Mouse (Mus musculus) forebrain, postnatal 0 days (tissue): Measurements from ENCODE around the gene Btg2. TPM values are rescaled to one million over a fixed set of nuclear protein-coding genes. Genes with fewer than 3 reads are reported as not detected.

Source experiments
- ATAC-seq: fragments of 200-750 bp; cut with Nextera tagmentation; 2 replicates; pipeline ENCODE4 v1.8.0; 2017; ENCODE audit warnings: mild to moderate bottlenecking, moderate library complexity
- DNase-seq: peaks from one replicate; pipeline ENCODE4 v3.0.0-alpha.2; 2015
- H3K27ac ChIP-seq: fragments of 300-500 bp; sonication (generic); 2 replicates; pipeline ENCODE4 v1.5.1; 2014; ENCODE audit warnings: low read depth, mild to moderate bottlenecking, antibody characterized with exemption, low read length, moderate library complexity, mixed read lengths
- H3K27me3 ChIP-seq: fragments of 300-500 bp; sonication (generic); 2 replicates; pipeline ENCODE4 v1.6.1; 2014; ENCODE audit warnings: mild to moderate bottlenecking, low read length, mixed read lengths; ENCODE audit not compliant: insufficient read depth
- H3K36me3 ChIP-seq: fragments of 300-500 bp; sonication (generic); 2 replicates; pipeline ENCODE4 v1.6.1; 2014; ENCODE audit warnings: mild to moderate bottlenecking, moderate library complexity; ENCODE audit not compliant: insufficient read depth
- H3K4me1 ChIP-seq: fragments of 300-500 bp; sonication (generic); 2 replicates; pipeline ENCODE4 v1.6.1; 2014; ENCODE audit warnings: antibody characterized with exemption; ENCODE audit not compliant: insufficient read depth
- H3K4me2 ChIP-seq: fragments of 300-500 bp; sonication (generic); 2 replicates; pipeline ENCODE4 v1.6.1; 2014; ENCODE audit warnings: low read depth, mild to moderate bottlenecking, moderate library complexity
- H3K4me3 ChIP-seq: fragments of 300-500 bp; sonication (generic); 2 replicates; pipeline ENCODE4 v1.5.1; 2014; ENCODE audit warnings: low read depth, low read length, mixed read lengths
- H3K9ac ChIP-seq: fragments of 300-500 bp; sonication (generic); 2 replicates; pipeline ENCODE4 v1.6.1; 2014; ENCODE audit warnings: mild to moderate bottlenecking
- H3K9me3 ChIP-seq: fragments of 300-500 bp; sonication (generic); 2 replicates; pipeline ENCODE4 v1.6.1; 2016; ENCODE audit warnings: low read length
- CTCF ChIP-seq: sonication (generic); IDR thresholded peaks from 2 replicates; pipeline ENCODE4 v1.5.1; 2016; ENCODE audit warnings: antibody characterized with exemption, control low read depth, low read depth
- WGBS: fragments of 180-500 bp; shearing (Covaris S2); extraction: QIAGEN DNeasy Blood & Tissue Kit; methylation state at CpG from one replicate; pipeline ENCODE4 v1.1.7; 2014; 5-methylcytosine and 5-hydroxymethylcytosine counted together
- polyA plus RNA-seq: library from polyadenylated mRNA; unstranded; fragments of >200 nt; fragmentation: Nextera tagmentation; extraction: Ambion mirVana; gene quantifications from 2 replicates; pipeline ENCODE4 v1.2.1, GENCODE M21; 2015
- total RNA-seq: library from RNA; depleted of rRNA; stranded (reverse); fragments of >200 nt; gene quantifications from 2 replicates; pipeline ENCODE4 v1.2.3, GENCODE M21; 2014

Gene Btg2
- total and polyA plus RNA-seq, 2 experiments from 2014 or later: 11.9 to 12.0 TPM

- H3K4me1 ChIP-seq: peaks cover 17% of the 10 kb centered on the region
- DNase-seq (peak; percentile 90), ATAC-seq (peak; percentile 88)
- 3% methylated on average over 43 of the region's 43 CpGs for WGBS
- peak overlapping the region; percentile 77 for H3K27ac ChIP-seq
- no peak for TF ChIP-seq CTCF
- no peaks in the 10 kb centered on the region for H3K27me3 ChIP-seq
- H3K9me3 ChIP-seq: no peaks in the 10 kb centered on the region
- no peaks in the 10 kb centered on the region for H3K36me3 ChIP-seq
- peak overlapping the region; percentile 61 for H3K9ac ChIP-seq
- H3K4me2 ChIP-seq: peak overlapping the region; percentile 83
- H3K4me3 ChIP-seq: peak overlapping the region; percentile 40
Measured at GRCm38 (mm10) chr1:134092852-134093770, 14.2 kb upstream of the Btg2 start.

- Histone ChIP-seq H3K36me3 (no peaks in the 10 kb centered on the region), H3K27ac (peak overlapping the region; percentile 77), H3K9ac (peak overlapping the region; percentile 61), H3K9me3 (no peaks in the 10 kb centered on the region), H3K4me3 (peak overlapping the region; percentile 40), H3K4me1 (peaks cover 17% of the 10 kb centered on the region), H3K27me3 (no peaks in the 10 kb centered on the region), H3K4me2 (peak overlapping the region; percentile 83)
- TF ChIP-seq CTCF: no peak
- WGBS: 32% methylated on average over 6 of the region's 6 CpGs
- no peak for DNase-seq
- ATAC-seq: no peak
Measured at GRCm38 (mm10) chr1:134092368-134092767, 13.4 kb upstream of the Btg2 start.

GRCm38 (mm10) chr1:134091851-134092250 is 12.9 kb upstream of the Btg2 start:
- 91% methylated on average over 3 of the region's 3 CpGs for WGBS

GRCm38 (mm10) chr1:134089074-134089473 is 10.2 kb upstream of the Btg2 start:
- TF ChIP-seq CTCF: no peak
- H3K4me2 ChIP-seq: no peak overlapping the region
- no peaks in the 10 kb centered on the region for H3K9me3 ChIP-seq
- no peaks in the 10 kb centered on the region for H3K36me3 ChIP-seq
- ATAC-seq: no peak
- no peak overlapping the region for H3K9ac ChIP-seq
- 88% methylated on average over 7 of the region's 7 CpGs for WGBS
- H3K4me1 ChIP-seq: peaks cover 13% of the 10 kb centered on the region
- H3K27me3 ChIP-seq: no peaks in the 10 kb centered on the region
- H3K4me3 ChIP-seq: no peak overlapping the region
- no peak for DNase-seq
- H3K27ac ChIP-seq: no peak overlapping the region

More at GRCm38 (mm10) chr1:134091851-134092250, 12.9 kb upstream of the Btg2 start:
- no peak overlapping the region for H3K4me3 ChIP-seq
- H3K9ac ChIP-seq: no peak overlapping the region
- H3K36me3 ChIP-seq: no peaks in the 10 kb centered on the region
- ATAC-seq: no peak
- no peak overlapping the region for H3K4me2 ChIP-seq
- TF ChIP-seq CTCF: no peak
- H3K27ac ChIP-seq: no peak overlapping the region
- no peak for DNase-seq
- no peaks in the 10 kb centered on the region for H3K27me3 ChIP-seq
- no peaks in the 10 kb centered on the region for H3K9me3 ChIP-seq
- H3K4me1 ChIP-seq: peaks cover 14% of the 10 kb centered on the region

GRCm38 (mm10) chr1:134086811-134087398 is 8.0 kb upstream of the Btg2 start:
- H3K9ac ChIP-seq: 0 out of 2 replicates have a peak overlapping the region, but pooled peaks have one; percentile 10
- H3K4me3 ChIP-seq: no peak overlapping the region
- no peak overlapping the region for H3K27ac ChIP-seq
- H3K36me3 ChIP-seq: no peaks in the 10 kb centered on the region
- H3K4me2 ChIP-seq: no peak overlapping the region
- H3K4me1 ChIP-seq: peaks cover 3% of the 10 kb centered on the region; the same call in 1 of the 2 replicates
- ATAC-seq: no peak
- no peaks in the 10 kb centered on the region for H3K27me3 ChIP-seq
- no peaks in the 10 kb centered on the region for H3K9me3 ChIP-seq
- DNase-seq: no peak
- no peak for TF ChIP-seq CTCF
- 61% methylated on average over 16 of the region's 16 CpGs for WGBS

GRCm38 (mm10) chr1:134086017-134086416 is 7.1 kb upstream of the Btg2 start:
- H3K4me2 ChIP-seq: no peak overlapping the region
- no peaks in the 10 kb centered on the region for H3K36me3 ChIP-seq
- no peak overlapping the region for H3K27ac ChIP-seq
- no peak overlapping the region for H3K4me3 ChIP-seq
- DNase-seq (no peak), ATAC-seq (no peak)
- no peaks in the 10 kb centered on the region for H3K9me3 ChIP-seq
- H3K9ac ChIP-seq: no peak overlapping the region
- H3K27me3 ChIP-seq: no peaks in the 10 kb centered on the region
- no peak for TF ChIP-seq CTCF
- H3K4me1 ChIP-seq: peaks cover 3% of the 10 kb centered on the region; the same call in 1 of the 2 replicates
- 31% methylated on average over 3 of the region's 3 CpGs for WGBS

GRCm38 (mm10) chr1:134084128-134084527 is 5.2 kb upstream of the Btg2 start:
- Histone ChIP-seq H3K36me3 (no peaks in the 10 kb centered on the region), H3K4me2 (no peak overlapping the region), H3K27me3 (no peaks in the 10 kb centered on the region), H3K9ac (no peak overlapping the region), H3K4me3 (no peak overlapping the region), H3K27ac (no peak overlapping the region), H3K4me1 (peaks cover 3% of the 10 kb centered on the region; the same call in 1 of the 2 replicates), H3K9me3 (no peaks in the 10 kb centered on the region)
- DNase-seq (no peak), ATAC-seq (no peak)
- 62% methylated on average over 3 of the region's 3 CpGs for WGBS
- TF ChIP-seq CTCF: no peak
